Mouse (Mus musculus) kidney, postnatal 25 days (tissue): ENCODE results near the gene Cacna1c.

Experiments used
- DNase-seq, 2 experiments: peaks; one replicate each; pipeline ENCODE4 v3.0.0; 2021; ENCODE audit warnings: mixed read lengths in 2 of 2

Gene Cacna1c

GRCm38 (mm10) chr6:118538627-118539026, 657.6 kb downstream of the Cacna1c start:
- DNase-seq, result no peak
